Mouse (Mus musculus): ENCODE data around the gene Plek.

Plek gene

DNA sequence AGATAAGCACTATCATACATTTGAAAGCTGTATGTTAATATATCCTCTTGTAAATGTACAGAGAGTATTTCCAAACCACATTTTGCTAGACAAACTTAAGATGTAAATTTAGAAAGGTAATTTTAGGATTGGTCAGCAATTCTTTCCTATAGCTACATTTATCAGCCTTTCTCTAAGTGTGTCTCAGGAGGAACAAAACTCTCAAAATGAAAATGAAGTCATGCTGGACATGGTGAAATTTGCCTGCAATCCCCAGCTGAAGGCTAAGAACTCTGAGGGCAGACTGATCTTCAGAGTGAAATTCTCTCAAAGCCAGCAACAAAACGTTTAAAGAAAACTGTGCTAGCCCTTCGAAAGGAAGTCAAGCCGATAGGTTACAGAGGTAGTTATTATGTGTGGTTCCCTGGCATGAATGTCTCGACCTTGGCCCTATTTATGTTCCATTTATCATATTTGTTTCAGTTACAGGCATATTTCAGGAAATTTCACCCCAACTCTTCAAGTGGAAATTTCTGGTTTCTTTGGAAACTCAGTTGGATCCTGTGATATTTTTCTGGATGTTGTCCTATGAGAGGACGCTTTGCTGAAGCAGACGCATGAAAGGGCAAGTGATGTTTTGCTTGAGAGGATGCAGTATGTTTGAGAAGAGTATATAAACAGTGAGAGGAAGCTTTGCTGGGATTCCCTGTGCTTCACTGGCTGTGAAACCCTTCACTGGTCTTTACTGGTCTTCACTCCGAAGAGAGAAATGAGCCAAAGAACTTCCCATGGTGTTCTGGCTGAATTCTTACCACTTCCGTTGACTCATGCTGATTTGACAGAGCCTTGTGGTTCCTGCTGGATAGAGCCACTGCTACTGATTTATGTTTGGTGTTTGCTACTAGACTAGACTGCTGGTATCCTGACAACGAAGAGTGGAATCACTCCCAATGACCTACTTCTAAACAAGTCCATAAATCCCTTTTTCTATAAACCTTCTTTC, 51.5 kb downstream of the Plek start:
- DNase-seq (ENCODE audit: low spot score in 2 of 2) = no peak

DNA sequence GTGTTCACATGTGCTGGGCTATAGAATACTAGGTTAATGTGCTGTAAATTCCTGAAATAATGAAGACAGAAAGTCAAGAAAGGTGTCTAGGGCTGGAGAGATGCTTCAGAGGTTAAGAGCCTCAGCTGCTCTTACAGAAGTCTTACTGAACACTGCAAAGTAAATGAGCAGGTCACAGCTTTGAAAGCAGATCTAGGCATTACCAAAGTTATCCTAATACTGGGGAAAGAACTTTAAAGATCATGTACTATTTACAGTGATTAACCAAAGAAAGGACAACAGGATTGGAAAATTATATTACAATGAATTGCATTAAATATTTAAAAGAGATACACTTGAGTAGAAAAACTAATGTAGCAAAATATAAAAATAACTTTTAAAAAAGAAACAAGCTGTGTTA, 52.2 kb downstream of the Plek start:
- DNase-seq (ENCODE audit: low spot score in 2 of 2) = no peak

DNA sequence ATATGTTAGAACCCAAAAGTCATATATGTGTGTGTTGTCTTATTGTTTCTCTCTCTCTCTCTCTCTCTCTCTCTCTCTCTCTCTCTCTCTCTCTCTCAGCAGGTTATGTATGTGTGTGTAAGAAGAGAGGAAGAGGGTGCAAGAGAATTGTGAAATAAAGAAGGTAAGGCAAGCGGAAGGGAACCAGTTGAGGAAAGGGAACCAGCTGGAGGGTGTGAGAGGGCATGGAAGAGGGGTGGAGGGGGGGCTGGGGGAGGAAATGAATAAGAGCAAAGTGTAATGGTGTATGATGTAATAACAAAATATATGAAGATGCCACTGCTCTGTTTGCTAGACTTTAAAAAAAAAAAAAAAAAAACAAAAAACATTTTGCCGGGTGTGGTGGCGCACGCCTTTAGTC, 52.8 kb downstream of the Plek start:
- DNase-seq (ENCODE audit: low spot score in 2 of 2) = no peak

DNA sequence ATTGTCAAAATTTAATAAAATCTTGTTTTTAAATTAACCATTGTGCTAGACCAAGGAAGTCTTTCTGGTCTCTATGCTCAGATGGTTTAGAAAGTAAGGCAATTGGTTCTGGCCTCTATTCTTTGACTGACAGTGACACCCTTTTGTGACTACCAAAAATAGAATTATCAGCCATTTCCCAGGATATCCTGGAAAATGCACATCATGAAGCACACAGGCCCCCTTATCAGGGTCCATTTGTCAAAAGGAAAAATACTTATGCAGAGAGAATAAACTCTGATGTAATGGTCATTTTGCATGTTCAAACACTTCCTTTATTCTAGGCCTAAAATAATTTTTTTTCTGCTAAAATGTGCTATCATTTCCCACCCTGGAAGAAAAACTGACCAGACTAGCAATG, 54.7 kb downstream of the Plek start:
- no peak for DNase-seq (ENCODE audit: low spot score in 2 of 2)

DNA sequence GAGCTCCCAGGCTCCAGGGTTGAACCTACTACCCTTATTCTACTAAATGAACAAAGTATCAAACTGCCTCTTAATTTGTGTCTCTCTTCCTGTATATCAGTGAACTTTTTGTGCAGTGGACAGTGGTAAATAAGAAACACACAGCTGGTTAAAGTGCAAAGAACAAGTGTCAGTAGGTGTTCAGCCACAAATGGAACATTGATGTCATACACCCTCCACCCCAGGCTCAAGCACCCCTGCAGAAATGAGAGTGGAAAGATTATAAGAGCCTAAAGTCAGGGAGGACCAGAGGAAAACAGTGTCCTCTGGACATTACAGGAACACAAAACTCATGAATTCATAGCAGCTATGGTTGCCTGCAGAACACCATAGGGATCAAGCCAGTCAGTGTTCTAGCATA, 55.4 kb downstream of the Plek start:
- no peak for DNase-seq (ENCODE audit: low spot score in 2 of 2)

DNA sequence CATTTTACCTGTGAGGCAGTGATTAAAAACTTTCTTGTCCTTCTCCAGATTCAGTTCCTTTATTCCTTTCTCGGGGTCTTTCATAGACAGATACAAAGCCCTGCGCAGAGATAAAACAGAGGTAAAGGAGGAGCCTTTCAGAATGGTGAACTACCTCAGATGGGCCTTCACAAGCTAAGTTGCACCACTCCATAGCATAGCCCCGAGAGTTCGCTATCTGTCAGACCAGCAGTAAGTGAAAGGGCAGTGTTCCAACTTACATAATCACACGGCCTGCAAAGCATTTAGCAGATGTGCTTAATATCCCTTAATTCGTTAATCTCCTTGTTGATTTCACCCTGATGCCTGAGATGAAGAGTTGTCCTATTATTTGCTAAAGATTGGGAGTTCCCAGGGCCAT, 59.3 kb downstream of the Plek start:
- no peak for DNase-seq (ENCODE audit: low spot score in 2 of 2)

DNA sequence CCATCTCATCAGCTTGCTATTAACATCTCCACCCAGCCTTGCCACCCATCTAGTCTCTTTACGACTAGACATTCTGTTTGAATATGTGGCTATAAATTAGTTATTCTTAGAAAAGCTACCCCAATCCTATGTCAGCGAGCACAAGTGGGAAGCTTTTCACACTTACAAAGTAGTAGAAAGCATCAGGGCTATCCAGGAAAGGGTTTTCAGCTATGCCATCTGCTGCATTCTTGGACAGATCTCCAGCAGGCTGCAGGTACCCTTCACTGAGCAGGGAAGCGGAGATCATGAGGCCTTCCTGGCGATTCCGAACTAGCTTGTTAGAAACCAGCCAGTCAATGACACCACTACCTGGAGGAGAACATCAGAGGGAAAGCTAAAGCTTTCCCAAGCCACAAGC, 62.3 kb downstream of the Plek start:
- no peak for DNase-seq (ENCODE audit: low spot score in 2 of 2)

DNA sequence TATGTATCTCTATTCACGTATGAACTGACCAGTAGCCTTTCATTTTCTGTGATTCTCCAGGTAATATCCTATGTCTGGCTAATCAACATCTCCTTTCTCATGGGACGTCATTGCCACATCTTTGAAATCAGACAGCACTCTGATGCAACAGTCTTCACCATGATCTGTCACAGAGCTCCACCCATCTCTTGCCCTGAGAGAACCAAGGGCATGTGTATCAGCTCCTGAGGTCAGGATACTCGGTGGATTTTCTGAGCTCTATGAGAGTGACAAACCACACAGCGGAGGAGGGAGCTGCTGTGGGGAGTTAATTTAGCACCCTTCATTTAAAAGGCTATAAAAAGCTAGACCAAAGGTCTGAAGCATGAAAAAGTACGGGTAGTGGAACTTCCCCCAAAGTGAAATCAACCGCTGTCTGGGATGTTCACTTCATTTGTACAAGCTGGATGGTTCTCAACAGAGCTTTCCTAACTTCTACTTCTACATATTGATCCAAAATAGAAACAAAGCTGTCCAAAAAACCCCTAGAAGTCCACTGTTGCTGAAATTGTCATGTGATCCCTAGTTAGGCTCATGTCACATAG, 64.3 kb downstream of the Plek start:
- no peak for DNase-seq (ENCODE audit: low spot score in 2 of 2)

DNA sequence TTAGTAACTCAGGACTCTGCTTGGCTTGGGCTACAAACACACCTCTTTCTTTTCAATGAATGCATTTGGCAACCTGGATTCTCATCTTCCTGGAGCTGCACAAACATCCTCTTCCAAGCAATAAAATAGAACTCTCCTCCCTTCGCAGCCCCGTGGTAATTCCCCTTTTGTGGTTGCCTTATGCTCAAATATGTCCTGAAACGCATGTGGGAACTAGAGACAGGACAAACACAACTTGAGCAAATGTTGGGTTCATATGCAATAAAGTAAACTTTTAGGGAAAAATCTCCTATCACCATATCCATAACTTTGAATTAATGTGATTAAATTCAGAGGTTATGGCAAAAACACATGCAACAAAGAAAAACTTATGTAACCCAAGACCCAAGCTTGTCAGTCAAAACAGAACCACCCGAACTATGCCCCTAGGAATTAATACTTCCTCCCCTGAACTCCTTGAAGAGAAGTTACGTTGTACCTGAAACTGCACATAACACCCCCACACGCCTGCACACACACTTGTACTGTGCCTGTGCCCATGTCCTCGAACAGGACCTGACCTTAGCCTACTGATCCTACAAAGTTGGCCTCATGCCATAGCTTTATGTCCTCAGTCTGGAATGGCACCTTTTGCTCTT, 65.5 kb downstream of the Plek start:
- DNase-seq (ENCODE audit: low spot score in 2 of 2) = no peak

DNA sequence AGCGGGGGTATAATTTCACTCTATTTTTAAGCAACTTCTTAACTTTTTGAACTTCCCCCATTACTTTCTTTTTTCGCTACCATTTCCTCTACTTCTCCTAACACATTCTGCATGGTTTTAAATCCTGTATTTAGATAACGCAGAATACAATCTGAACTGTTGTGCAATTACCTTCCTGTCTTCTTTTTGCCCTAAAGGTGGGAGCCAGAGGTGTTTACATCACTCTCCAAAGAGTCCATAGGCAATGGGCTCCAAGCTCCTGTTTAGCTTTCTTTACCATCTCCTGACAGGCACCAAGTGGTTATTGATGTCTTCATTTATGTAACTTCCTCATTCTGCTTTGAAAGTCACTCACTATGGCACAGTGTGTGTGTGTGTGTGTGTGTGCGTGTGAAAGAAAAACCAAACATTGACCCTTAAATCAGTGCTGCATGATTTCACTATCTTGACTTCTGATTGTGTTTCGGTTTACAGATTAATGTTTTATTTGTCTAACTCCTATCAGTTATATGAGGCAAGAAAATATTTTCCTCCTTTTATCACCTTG, 73.9 kb downstream of the Plek start:
- no peak for DNase-seq (ENCODE audit: low spot score in 2 of 2)

DNA sequence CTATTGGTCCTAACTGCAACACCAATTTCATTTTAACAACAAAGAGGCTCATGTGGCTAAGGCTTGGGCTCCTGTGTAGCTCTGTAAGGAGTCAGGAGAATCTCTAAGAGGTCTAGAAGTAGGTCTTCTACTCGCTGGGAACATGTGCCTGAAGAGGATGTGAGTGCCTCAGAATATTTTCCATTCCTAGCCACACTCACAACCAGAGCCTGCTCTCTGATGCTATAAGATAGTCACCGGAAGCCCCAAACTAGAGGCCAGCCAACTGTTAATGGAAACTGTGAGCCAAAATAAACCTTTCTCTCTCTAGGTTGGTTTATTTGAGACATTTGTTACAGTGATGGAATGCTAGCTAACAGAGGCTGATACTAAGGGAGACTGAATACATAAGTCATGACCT, 74.6 kb downstream of the Plek start:
- no peak for DNase-seq (ENCODE audit: low spot score in 2 of 2)

DNA sequence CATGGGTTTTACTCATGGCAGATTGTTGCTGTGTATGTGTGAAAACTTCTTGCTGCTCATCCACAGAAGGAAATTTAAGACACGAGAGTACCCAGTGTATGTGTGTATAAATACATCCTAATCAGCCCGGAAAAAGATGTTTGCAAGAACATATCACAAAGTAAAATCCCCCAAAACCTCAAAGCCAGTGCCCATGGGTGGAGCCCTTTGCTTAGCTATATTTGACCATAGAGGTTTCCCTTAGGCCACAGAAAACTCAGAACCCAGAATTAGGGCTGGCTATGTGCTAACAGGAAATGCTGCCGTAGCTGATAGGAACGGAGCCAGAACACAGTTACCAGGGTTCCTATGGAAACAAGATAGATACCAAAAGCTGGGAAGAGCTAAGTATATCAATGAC, 75.2 kb downstream of the Plek start:
- DNase-seq (ENCODE audit: low spot score in 2 of 2) = no peak

DNA sequence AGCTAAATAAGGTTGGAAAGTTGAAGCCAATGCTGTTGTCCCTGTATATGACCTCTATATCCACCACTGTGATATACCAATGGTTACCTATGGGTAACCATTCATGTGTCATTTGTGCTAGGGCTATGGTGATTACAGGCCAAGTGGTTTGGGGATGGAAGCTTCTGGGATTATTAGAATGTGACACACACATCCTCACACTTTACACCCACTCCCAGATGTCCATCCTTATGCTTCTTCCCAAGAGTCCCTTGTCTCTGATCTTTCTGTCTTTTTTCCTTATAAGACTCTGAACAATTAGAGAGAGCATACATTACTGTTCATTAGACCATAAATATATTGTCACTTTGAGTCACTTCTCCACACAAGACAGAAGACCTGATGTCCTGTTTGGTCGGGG, 79.1 kb downstream of the Plek start:
- no peak for DNase-seq (ENCODE audit: low spot score in 2 of 2)

DNA sequence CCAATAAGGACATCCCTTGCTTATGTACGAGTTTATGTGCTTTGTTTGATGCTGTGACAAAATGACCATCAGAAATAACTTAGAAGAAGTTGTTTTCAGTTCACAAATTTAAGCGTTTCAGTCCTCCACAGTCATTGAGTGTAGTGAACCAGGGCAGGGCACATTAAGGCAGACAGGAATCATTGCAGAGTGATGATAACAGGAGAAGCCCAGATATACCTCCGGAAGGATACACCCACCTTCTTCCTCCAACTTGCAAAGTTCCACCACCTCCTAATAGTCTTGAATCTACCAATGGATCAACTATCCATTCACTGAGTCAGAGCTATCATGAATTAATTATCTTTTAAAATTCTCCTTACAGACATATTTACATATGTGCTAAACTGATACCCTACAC, 80.2 kb downstream of the Plek start:
- no peak for DNase-seq (ENCODE audit: low spot score in 2 of 2)

DNA sequence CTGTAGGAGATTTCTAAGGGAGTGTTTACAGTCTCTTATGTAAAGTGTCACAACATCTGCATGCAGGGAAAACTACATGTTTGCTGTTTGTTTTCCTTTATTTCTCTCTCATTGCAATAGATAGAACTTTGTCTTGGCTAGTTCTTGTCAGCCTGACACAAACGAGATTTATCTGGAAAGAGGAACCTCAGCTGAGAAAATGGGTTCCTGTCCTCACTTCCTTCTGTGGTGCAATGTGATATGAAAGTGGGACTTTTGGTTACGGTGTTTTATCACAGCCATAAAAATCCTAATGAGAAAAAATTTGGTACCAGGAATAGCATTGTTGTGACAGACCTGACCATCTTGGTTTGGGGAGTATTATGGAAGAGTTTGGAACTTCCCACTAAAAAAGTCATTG, 82.5 kb downstream of the Plek start:
- DNase-seq (ENCODE audit: low spot score in 2 of 2) = no peak

DNA sequence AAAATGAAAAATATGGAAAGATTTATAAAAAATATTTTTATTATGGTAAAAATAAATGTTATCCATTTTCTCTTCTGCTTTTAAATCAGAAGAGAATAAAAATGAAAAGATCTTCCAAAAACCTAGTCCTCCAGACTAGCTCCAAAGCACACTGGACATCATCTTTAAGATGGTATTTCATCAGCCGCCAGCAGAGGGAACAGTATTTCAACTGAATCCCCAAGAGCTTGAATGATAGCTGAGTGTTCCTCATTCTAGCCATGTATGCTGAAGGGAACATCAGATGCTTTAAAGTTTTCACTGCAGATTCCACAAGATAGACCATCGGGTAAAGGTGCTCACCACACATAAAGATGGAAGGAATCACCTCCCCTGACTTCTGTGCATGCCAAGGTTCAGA, 84.4 kb downstream of the Plek start:
- DNase-seq (ENCODE audit: low spot score in 2 of 2) = no peak

DNA sequence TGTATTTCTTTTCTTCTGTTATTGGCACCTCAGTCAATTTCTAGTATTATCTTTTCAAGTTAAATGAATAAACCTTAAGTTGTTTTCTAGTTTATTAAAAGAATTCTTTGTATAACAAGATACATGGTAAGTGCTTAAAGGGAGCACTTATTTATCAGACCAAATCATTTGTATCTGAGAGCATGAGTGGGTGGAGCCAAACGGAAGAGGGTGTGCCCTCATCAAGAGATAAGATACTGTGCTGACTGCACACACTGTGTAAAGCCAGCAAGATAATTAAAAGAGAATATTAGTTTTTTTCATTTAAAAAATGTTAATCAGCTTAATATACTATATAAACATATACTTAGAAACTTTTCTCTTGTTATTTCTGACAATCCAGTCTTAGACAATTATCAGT, 93.7 kb downstream of the Plek start:
- no peak for DNase-seq (ENCODE audit: low spot score in 2 of 2)

DNA sequence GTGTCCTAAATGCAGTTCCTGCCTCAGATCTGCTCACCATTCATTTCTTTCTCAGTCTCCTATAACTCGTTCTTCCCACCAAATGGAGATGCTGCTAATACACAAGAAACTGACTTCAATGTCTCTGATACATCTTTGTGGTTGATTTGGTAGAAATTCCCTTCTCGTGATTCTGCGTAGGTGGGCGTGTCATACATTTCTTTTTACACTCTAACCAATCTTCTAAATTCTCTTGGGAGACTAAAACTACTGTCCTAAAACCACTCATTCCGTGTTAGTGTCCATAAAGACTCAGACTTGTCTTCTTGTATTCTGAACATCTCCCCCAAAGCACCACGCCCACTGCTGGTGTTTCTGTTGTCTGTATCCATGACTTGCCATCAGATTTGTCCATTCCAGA, 95.2 kb downstream of the Plek start:
- DNase-seq (ENCODE audit: low spot score in 2 of 2) = no peak

DNA sequence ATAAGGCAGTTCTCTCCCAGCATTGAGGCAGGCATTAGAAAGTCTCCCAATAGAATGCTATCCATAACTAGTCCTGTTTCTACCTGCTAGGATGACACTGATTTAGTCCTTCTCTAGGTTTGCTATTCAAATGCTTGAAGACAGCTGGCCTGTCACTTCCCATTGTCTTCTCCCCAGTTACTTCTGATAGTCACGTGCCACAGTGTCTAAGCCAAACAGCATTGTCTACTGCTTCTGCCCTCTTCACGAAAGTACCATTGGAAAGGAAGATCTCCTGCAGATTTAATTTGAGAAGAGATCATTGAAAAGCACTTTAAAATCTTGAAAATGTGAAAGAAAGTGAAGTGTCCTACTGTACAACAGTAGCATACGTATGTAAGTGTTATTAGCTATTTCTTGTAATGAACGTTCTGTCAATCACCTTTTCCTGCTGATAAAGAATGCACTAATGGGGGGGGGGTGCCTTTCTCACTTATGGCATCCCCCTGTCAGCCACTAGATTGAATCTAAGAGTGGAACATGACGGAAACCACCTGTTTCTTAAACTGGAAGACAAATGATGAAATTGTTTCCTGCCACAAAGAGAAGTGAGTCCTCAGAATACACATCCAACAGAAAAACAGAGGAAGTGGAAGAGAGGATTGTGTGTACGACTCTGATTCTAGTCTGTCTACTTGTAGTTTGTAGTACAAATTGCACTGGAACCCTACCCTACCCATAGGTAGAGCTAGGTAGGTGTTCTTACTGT, 95.9 kb downstream of the Plek start:
- no peak for DNase-seq (ENCODE audit: low spot score in 2 of 2)

DNA sequence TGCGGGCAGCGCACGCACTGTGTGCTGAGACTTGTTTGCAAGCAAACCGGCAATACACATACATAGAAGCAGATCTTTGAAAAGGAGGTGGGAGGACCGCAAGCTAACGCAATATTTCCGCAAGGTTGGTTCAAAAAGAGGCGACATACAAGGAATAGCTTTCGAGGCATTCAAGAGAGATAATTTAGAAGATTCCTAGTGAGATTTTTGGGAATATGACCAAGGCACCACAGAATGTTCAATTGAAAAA, 100.5 kb downstream of the Plek start:
- DNase-seq (ENCODE audit: low spot score in 2 of 2) = no peak

DNA sequence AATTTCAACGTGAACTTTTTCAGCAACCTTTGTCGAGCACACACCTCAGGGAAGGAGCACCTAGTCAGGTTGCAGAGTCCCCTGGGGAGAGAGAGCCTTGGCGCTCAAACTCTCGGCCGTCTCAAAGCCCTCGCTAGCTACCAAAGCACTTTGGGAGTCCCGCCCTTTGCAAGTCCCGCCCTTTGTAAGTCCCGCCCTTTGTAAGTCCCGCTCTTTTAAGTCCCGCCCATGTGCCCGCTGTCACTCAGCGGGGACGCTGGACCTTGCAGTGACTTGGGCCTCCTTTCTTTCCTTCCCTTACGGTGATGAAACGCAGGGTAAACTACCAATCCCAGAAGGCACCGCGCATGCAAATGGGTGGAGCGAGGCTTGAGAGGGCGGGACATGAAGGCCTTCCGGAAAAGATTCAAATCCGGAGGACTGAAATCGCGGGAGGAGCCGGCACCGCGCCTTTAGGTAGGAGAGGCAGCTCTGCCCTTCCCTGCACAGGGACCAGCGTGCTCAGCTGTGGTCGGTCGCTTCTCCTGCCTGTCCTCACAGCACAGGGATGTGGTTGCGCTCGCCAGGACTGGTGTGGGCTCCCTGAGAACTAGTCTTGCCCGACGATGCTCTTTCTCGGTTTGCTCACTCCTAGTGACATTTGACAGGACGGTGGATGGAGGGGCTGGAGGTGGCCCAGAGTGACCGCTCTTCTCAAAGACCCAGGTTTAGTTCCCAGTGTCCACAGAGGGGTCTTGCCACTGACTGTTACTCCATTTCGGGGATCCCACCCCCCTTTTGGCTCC, 101.0 kb downstream of the Plek start, which contains the start of gene Fbxo48:
Gene Fbxo48 (plus strand): TSS at position 400 of the 785 bp plus-strand sequence.
- peak; percentile 92 to 94 for DNase-seq (ENCODE audit: low spot score in 2 of 2)
